Mouse (Mus musculus): ENCODE data around the gene Smim24.

DNA sequence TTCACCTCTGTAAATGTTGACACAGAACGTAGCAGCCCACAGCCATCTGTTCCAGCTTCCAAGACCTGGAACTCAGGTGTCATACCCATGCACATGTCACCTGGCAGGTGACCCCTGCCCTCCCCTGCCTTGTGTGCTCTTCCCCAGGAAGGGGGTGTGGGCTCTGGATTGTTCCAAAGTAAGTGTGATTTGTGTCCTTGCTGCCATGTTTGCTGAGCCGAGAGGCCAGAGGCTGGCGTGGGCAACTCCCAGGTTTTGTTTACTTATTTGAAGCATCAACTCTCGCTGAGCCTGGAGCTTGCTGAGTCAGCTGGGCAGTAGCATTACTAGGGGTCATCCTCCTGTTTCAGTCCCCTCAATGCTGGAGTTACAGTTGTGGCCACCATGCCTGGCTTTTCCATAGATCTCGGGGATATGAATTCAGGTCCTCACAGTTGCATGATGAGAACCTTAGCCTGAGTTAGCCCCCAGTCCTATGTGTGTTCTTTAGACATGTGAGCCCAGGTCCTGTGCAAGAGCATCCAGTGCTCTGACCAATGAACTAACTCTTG, 4.3 kb upstream of the Smim24 start, which contains the start of gene Gm48552:
- no peak for TF ChIP-seq POLR2A (IDR thresholded peaks at IDR 0.05; ENCODE audit: control insufficient read depth, extremely low read depth, insufficient read depth, low read length, poor library complexity)
- TF ChIP-seq CTCF (IDR thresholded peaks at IDR 0.05; ENCODE audit: borderline replicate concordance, control insufficient read depth, extremely low read depth, insufficient read depth, low read length, poor library complexity), result no peak

Data from thymus, adult 2 months (tissue).